Mouse (Mus musculus): ENCODE measurements around the gene Atp6v1g3. TPM values are rescaled to one million over a fixed set of nuclear protein-coding genes. Genes with fewer than 3 reads are reported as not detected.

Atp6v1g3 gene
- polyA plus RNA-seq, 2 experiments: 0.06 TPM; not detected in 1

- no peak for TF ChIP-seq POLR2A (IDR thresholded peaks at IDR 0.05; ENCODE audit: borderline replicate concordance, extremely low read depth, insufficient read depth, insufficient read length)
- Histone ChIP-seq H3K4me2 (replicated peaks; ENCODE audit: low read depth, low read length, severe bottlenecking) (no peak overlapping the region), H3K4me3 (replicated peaks; ENCODE audit: low read length) (no peak overlapping the region), H3K27me3 (ENCODE audit: control insufficient read depth, insufficient read depth, low read length) (no peaks in the 10 kb centered on the region), H3K9ac (ENCODE audit: low read depth, low read length, severe bottlenecking) (no peak overlapping the region), H3K27ac (replicated peaks; ENCODE audit: low read depth, low read length) (no peak overlapping the region), H3K36me3 (ENCODE audit: control insufficient read depth, insufficient read depth, low read length) (no peaks in the 10 kb centered on the region), H3K4me1 (ENCODE audit: control insufficient read depth, insufficient read depth, low read length) (peaks cover 8% of the 10 kb centered on the region; the same call in 1 of the 2 replicates), H3K9me3 (ENCODE audit: control insufficient read depth, low read length) (no peaks in the 10 kb centered on the region)
- 80% methylated on average over 2 of the region's 2 CpGs for WGBS
- DNase-seq (ENCODE audit: low spot score) (no peak), ATAC-seq (ENCODE audit: low FRiP score, low read depth) (no peak)
These were observed 22.6 kb upstream of the Atp6v1g3 start for GRCm38 (mm10) chr1:138250951-138251350.

DNA sequence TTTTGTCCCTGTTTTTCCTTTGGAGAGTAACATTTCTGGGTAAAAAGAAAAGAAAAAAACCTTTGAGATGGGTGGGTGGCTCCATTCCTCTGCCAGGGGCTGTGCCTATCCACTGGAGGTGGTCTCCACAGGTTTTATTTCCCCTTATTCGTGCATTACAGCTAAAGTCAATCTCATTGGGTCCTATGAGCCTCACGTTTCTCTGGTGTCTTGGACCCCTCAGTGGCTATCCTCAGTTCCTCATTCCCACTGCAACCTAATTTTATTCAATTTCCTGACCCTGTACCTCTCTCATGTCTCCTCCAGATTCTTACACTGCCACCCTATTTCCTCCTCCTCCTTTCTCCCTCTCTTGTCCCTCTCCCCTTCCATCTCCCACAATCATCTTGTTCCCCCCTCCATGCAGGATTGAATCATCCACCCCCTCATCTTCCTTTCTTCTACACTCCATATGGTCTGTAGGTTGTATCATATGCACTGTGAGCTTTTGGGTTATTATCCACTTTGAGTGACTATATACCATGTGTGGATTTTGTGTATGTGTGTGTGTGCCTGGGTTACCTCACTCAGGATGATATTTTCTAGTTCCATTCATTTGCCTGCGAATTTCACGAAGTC, 17.3 kb upstream of the Atp6v1g3 start:
- TF ChIP-seq POLR2A (IDR thresholded peaks at IDR 0.05; ENCODE audit: borderline replicate concordance, extremely low read depth, insufficient read depth, insufficient read length): no peak
- no peak overlapping the region for H3K27ac ChIP-seq (replicated peaks; ENCODE audit: low read depth, low read length)
- H3K4me2 ChIP-seq (replicated peaks; ENCODE audit: low read depth, low read length, severe bottlenecking): no peak overlapping the region
- no peaks in the 10 kb centered on the region for H3K27me3 ChIP-seq (ENCODE audit: control insufficient read depth, insufficient read depth, low read length)
- H3K4me3 ChIP-seq (replicated peaks; ENCODE audit: low read length): no peak overlapping the region
- DNase-seq (ENCODE audit: low spot score) (no peak), ATAC-seq (ENCODE audit: low FRiP score, low read depth) (no peak)
- no peaks in the 10 kb centered on the region for H3K9me3 ChIP-seq (ENCODE audit: control insufficient read depth, low read length)
- 93% methylated on average over 4 of the region's 4 CpGs for whole genome bisulfite sequencing
- no peaks in the 10 kb centered on the region for H3K4me1 ChIP-seq (ENCODE audit: control insufficient read depth, insufficient read depth, low read length)
- no peak overlapping the region for H3K9ac ChIP-seq (ENCODE audit: low read depth, low read length, severe bottlenecking)
- no peaks in the 10 kb centered on the region for H3K36me3 ChIP-seq (ENCODE audit: control insufficient read depth, insufficient read depth, low read length)

DNA sequence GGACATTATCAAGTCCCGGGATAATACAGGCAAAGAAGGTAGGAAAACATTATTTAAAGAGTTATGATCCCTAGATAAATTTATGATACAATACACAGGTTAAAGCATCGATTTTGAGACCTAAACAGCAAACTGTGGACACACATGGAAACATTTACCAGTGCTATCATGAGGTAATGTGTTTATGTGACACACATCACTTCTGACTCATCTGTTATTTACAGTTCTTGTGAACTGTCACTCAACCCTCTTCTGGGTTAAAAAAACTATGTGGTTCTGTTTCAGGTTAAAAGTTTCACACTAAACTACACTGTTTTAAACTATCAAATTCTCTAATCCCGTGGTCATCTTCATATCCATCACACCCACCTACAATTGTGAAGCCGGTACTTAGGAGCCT, 14.8 kb upstream of the Atp6v1g3 start:
- TF ChIP-seq POLR2A (IDR thresholded peaks at IDR 0.05; ENCODE audit: borderline replicate concordance, extremely low read depth, insufficient read depth, insufficient read length): no peak
- Histone ChIP-seq H3K27me3 (ENCODE audit: control insufficient read depth, insufficient read depth, low read length) (no peaks in the 10 kb centered on the region), H3K9ac (ENCODE audit: low read depth, low read length, severe bottlenecking) (no peak overlapping the region), H3K4me2 (replicated peaks; ENCODE audit: low read depth, low read length, severe bottlenecking) (no peak overlapping the region), H3K9me3 (ENCODE audit: control insufficient read depth, low read length) (no peaks in the 10 kb centered on the region), H3K4me1 (ENCODE audit: control insufficient read depth, insufficient read depth, low read length) (no peaks in the 10 kb centered on the region), H3K4me3 (replicated peaks; ENCODE audit: low read length) (no peak overlapping the region), H3K27ac (replicated peaks; ENCODE audit: low read depth, low read length) (no peak overlapping the region), H3K36me3 (ENCODE audit: control insufficient read depth, insufficient read depth, low read length) (no peaks in the 10 kb centered on the region)
- WGBS: 81% methylated on average over 4 of the region's 4 CpGs
- ATAC-seq (ENCODE audit: low FRiP score, low read depth) (no peak), DNase-seq (ENCODE audit: low spot score) (no peak)

DNA sequence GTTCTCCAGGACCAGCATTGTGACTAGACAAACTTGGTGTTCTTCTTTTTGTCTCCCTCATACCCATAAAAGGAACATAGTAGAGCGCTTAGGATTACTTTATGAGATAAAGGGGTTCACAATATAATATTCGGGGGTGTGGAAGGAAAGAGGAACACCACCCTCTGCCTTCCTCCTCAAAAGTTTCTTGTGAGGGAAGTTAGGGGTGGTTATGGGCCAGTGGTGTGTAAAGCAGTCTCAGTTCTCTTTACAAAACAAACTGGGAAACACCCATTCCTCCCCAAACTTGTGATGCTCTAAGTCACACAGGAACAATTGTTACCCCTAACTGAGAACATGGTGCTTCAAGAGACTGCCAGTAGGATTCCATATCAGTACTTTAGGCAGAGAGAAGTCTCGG, 12.0 kb upstream of the Atp6v1g3 start:
- Histone ChIP-seq H3K4me1 (ENCODE audit: control insufficient read depth, insufficient read depth, low read length) (no peaks in the 10 kb centered on the region), H3K27ac (replicated peaks; ENCODE audit: low read depth, low read length) (no peak overlapping the region), H3K4me3 (replicated peaks; ENCODE audit: low read length) (no peak overlapping the region), H3K27me3 (ENCODE audit: control insufficient read depth, insufficient read depth, low read length) (no peaks in the 10 kb centered on the region), H3K9me3 (ENCODE audit: control insufficient read depth, low read length) (no peaks in the 10 kb centered on the region), H3K4me2 (replicated peaks; ENCODE audit: low read depth, low read length, severe bottlenecking) (no peak overlapping the region), H3K9ac (ENCODE audit: low read depth, low read length, severe bottlenecking) (no peak overlapping the region), H3K36me3 (ENCODE audit: control insufficient read depth, insufficient read depth, low read length) (no peaks in the 10 kb centered on the region)
- DNase-seq (ENCODE audit: low spot score): no peak
- ATAC-seq (ENCODE audit: low FRiP score, low read depth): no peak
- 81% methylated on average over 3 of the region's 3 CpGs for WGBS
- no peak for TF ChIP-seq POLR2A (IDR thresholded peaks at IDR 0.05; ENCODE audit: borderline replicate concordance, extremely low read depth, insufficient read depth, insufficient read length)

- Histone ChIP-seq H3K36me3 (ENCODE audit: control insufficient read depth, insufficient read depth, low read length) (no peaks in the 10 kb centered on the region), H3K9ac (ENCODE audit: low read depth, low read length, severe bottlenecking) (no peak overlapping the region), H3K4me2 (replicated peaks; ENCODE audit: low read depth, low read length, severe bottlenecking) (no peak overlapping the region), H3K4me3 (replicated peaks; ENCODE audit: low read length) (no peak overlapping the region), H3K27ac (replicated peaks; ENCODE audit: low read depth, low read length) (no peak overlapping the region), H3K27me3 (ENCODE audit: control insufficient read depth, insufficient read depth, low read length) (no peaks in the 10 kb centered on the region), H3K4me1 (ENCODE audit: control insufficient read depth, insufficient read depth, low read length) (no peaks in the 10 kb centered on the region), H3K9me3 (ENCODE audit: control insufficient read depth, low read length) (no peaks in the 10 kb centered on the region)
- no peak for TF ChIP-seq POLR2A (IDR thresholded peaks at IDR 0.05; ENCODE audit: borderline replicate concordance, extremely low read depth, insufficient read depth, insufficient read length)
- DNase-seq (ENCODE audit: low spot score) (no peak), ATAC-seq (ENCODE audit: low FRiP score, low read depth) (no peak)
These were observed 11.1 kb upstream of the Atp6v1g3 start for GRCm38 (mm10) chr1:138262408-138262807.

Data from limb, embryonic 14.5 days (tissue).